Mouse (Mus musculus): Measurements from ENCODE around the gene Pwwp2b. TPM values are rescaled to one million over a fixed set of nuclear protein-coding genes. Genes with fewer than 3 reads are reported as not detected.

Pwwp2b gene
- polyA plus RNA-seq, 1 experiment from 2014 or later: 11.7 TPM

- 0 out of 2 replicates have a peak, but pooled peaks cover 4% of the 10 kb centered on the region for H3K4me1 ChIP-seq
- 75% methylated on average over 6 of the region's 6 CpGs for WGBS
- no peaks in the 10 kb centered on the region for H3K9me3 ChIP-seq
- H3K4me2 ChIP-seq (replicated peaks): no peak overlapping the region
- ATAC-seq (ENCODE audit: low FRiP score, low read depth): no peak
- H3K27me3 ChIP-seq: peaks cover 3% of the 10 kb centered on the region; the same call in 1 of the 2 replicates
- H3K27ac ChIP-seq: no peak overlapping the region
- H3K4me3 ChIP-seq: no peak overlapping the region
- H3K36me3 ChIP-seq: no peaks in the 10 kb centered on the region
- H3K9ac ChIP-seq: no peak overlapping the region
Observed at GRCm38 (mm10) chr7:139228447-139229171, 19.7 kb upstream of the Pwwp2b start.

- Histone ChIP-seq H3K9ac (no peak overlapping the region), H3K4me2 (replicated peaks) (no peak overlapping the region), H3K36me3 (no peaks in the 10 kb centered on the region), H3K4me3 (no peak overlapping the region), H3K9me3 (no peaks in the 10 kb centered on the region), H3K27me3 (peaks cover 3% of the 10 kb centered on the region; the same call in 1 of the 2 replicates), H3K27ac (no peak overlapping the region), H3K4me1 (peaks cover 15% of the 10 kb centered on the region)
- no peak for ATAC-seq (ENCODE audit: low FRiP score, low read depth)
- WGBS: 85% methylated on average over 5 of the region's 5 CpGs
Observed at GRCm38 (mm10) chr7:139229837-139230236, 18.4 kb upstream of the Pwwp2b start.

- H3K9ac ChIP-seq: no peak overlapping the region
- H3K4me2 ChIP-seq (replicated peaks): no peak overlapping the region
- H3K27ac ChIP-seq: no peak overlapping the region
- 69% methylated on average over 12 of the region's 12 CpGs for WGBS
- H3K36me3 ChIP-seq: no peaks in the 10 kb centered on the region
- ATAC-seq (ENCODE audit: low FRiP score, low read depth): no peak
- H3K27me3 ChIP-seq: peaks cover 3% of the 10 kb centered on the region; the same call in 1 of the 2 replicates
- H3K9me3 ChIP-seq: no peaks in the 10 kb centered on the region
- peaks cover 18% of the 10 kb centered on the region for H3K4me1 ChIP-seq
- H3K4me3 ChIP-seq: no peak overlapping the region
Observed at GRCm38 (mm10) chr7:139230241-139230640, 18.0 kb upstream of the Pwwp2b start.

DNA sequence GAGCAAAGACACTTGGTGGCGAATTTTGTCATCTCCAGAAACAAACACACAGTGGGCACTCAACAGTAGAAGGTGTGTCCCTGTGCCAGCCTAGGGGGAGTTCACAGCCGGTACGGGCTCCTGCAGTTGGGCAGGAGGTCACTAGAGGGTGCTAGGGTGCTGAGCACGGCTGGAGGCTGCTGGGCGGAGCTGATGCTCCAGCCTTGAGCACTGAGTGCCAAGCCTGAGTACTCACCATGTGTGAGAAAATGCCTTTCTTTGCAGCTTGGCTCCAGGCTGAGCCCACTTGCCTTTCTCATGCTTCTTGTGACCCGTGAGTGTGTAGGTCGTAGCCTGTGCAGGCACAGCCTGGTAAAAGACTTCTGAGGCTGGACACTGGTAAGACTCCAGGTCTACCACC is 14.6 kb upstream of the Pwwp2b start:
- Histone ChIP-seq H3K4me2 (replicated peaks) (no peak overlapping the region), H3K27ac (no peak overlapping the region)
- WGBS: 1% methylated on average over 7 of the region's 7 CpGs

DNA sequence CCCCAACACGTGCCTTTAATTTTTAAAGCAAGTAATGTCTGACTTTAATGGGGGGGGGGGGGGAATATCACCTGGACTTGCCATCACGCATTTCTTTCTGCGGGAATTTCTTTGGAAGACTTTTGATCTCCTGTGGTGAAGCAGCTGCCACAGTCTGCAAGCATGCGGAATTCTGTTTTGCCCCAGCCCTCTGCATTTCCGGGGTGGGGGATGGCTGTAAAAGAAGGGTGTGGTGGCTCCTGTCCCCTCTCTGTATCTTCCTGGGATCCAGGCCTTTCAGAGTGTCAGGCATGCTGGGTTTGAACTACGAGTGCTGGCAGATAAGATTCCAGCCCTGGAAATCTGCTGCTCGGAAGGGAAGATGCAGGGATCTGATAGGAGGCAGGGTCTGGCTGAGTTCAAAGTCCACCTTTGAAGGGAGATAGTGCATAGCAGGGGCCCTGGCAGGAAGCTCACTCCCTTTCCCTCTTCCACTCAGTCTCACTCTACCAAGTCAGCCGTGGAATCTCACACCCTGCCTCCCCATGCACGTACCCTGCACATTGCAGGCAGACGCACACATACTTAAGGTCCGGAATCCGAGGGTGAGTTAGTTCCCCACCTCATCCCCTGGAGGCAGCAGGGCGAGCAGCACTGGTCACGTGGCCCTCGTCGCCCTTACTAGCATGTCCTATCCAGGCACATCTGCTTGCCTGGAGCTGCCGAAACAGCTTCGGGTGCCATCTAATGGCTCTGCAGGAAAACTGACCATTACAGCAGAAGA is 13.7 kb upstream of the Pwwp2b start:
- H3K4me1 ChIP-seq: peaks cover 15% of the 10 kb centered on the region
- peaks cover 3% of the 10 kb centered on the region; the same call in 1 of the 2 replicates for H3K27me3 ChIP-seq
- 0 out of 2 replicates have a peak overlapping the region, but pooled peaks have one; percentile 26 for H3K9ac ChIP-seq
- WGBS: 12% methylated on average over 18 of the region's 18 CpGs
- H3K4me2 ChIP-seq (replicated peaks): peak overlapping the region; percentile 38
- H3K36me3 ChIP-seq: no peaks in the 10 kb centered on the region
- 0 out of 2 replicates have a peak, but pooled peaks have one; percentile 31 for ATAC-seq (ENCODE audit: low FRiP score, low read depth)
- no peak overlapping the region for H3K27ac ChIP-seq
- H3K9me3 ChIP-seq: no peaks in the 10 kb centered on the region
- no peak overlapping the region for H3K4me3 ChIP-seq

More for the DNA sequence above, 14.6 kb upstream of the Pwwp2b start:
- Histone ChIP-seq H3K9me3 (no peaks in the 10 kb centered on the region), H3K4me1 (peaks cover 15% of the 10 kb centered on the region), H3K9ac (no peak overlapping the region), H3K36me3 (no peaks in the 10 kb centered on the region), H3K4me3 (no peak overlapping the region), H3K27me3 (peaks cover 3% of the 10 kb centered on the region; the same call in 1 of the 2 replicates)
- ATAC-seq (ENCODE audit: low FRiP score, low read depth): peak; percentile 66; the same call in 1 of the 2 replicates

GRCm38 (mm10) chr7:139235651-139236358 is 12.5 kb upstream of the Pwwp2b start:
- Histone ChIP-seq H3K4me1 (peaks cover 15% of the 10 kb centered on the region), H3K9me3 (no peaks in the 10 kb centered on the region), H3K27me3 (peaks cover 3% of the 10 kb centered on the region; the same call in 1 of the 2 replicates), H3K4me3 (no peak overlapping the region), H3K4me2 (replicated peaks) (no peak overlapping the region), H3K27ac (no peak overlapping the region), H3K9ac (no peak overlapping the region), H3K36me3 (no peaks in the 10 kb centered on the region)
- 80% methylated on average over 12 of the region's 12 CpGs for WGBS
- no peak for ATAC-seq (ENCODE audit: low FRiP score, low read depth)

DNA sequence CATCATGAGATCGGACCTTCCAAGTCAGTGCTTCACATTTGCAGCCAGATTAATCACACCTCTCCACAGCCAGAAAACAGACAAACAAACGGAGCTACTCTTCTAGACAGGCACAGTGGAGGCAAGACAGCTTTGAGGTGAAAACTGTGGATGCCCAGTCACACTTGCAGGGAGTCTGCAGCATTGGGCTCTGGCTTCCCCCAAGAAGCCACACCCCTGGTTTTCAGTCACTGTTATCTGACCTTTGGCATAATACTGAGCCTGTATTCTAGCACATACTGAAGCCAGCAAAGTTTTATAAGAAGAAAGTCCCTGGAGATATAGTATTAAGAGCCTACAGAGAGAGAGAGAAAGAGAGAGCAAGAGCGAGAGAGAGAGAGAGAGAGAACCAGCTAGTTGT is 8.8 kb upstream of the Pwwp2b start:
- peaks cover 8% of the 10 kb centered on the region for H3K4me1 ChIP-seq
- H3K4me3 ChIP-seq: no peak overlapping the region
- H3K36me3 ChIP-seq: no peaks in the 10 kb centered on the region
- 70% methylated on average over 3 of the region's 3 CpGs for WGBS
- no peak for ATAC-seq (ENCODE audit: low FRiP score, low read depth)
- H3K9me3 ChIP-seq: no peaks in the 10 kb centered on the region
- H3K27me3 ChIP-seq: no peaks in the 10 kb centered on the region
- H3K4me2 ChIP-seq (replicated peaks): no peak overlapping the region
- H3K9ac ChIP-seq: no peak overlapping the region
- H3K27ac ChIP-seq: no peak overlapping the region

DNA sequence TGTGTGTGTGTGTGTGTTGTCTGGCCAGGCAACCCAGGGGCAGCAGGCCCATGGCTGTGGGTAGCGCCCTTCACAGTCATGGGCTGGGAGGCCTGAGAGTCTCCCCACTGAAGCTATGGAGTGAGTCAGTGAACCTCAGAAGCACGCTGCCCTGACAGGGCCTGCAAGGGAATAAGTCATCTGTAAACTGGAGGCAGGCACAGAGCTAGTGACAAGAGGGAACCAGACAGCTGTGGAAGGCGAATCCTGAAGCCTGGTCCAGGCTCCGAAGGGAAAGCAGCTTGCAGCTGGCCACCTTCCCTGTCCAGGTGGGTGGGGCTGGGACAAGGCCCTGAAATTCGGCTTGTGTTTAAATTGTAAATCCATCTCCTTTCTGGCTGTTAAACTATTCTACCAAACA is 2.2 kb upstream of the Pwwp2b start:
- WGBS: 58% methylated on average over 5 of the region's 5 CpGs
- no peak overlapping the region for H3K4me2 ChIP-seq (replicated peaks)
- no peak overlapping the region for H3K4me3 ChIP-seq
- ATAC-seq (ENCODE audit: low FRiP score, low read depth): no peak
- no peak overlapping the region for H3K9ac ChIP-seq
- peaks cover 44% of the 10 kb centered on the region for H3K4me1 ChIP-seq
- H3K27me3 ChIP-seq: peaks cover 19% of the 10 kb centered on the region
- H3K9me3 ChIP-seq: no peaks in the 10 kb centered on the region
- H3K36me3 ChIP-seq: no peaks in the 10 kb centered on the region
- H3K27ac ChIP-seq: no peak overlapping the region

- peak overlapping the region; percentile 95 for H3K4me2 ChIP-seq (replicated peaks)
- H3K36me3 ChIP-seq: no peaks in the 10 kb centered on the region
- peak; percentile 21 for ATAC-seq (ENCODE audit: low FRiP score, low read depth)
- H3K9me3 ChIP-seq: no peaks in the 10 kb centered on the region
- H3K4me3 ChIP-seq: peak overlapping the region; percentile 71
- H3K4me1 ChIP-seq: peaks cover 55% of the 10 kb centered on the region
- peaks cover 19% of the 10 kb centered on the region for H3K27me3 ChIP-seq
- peak overlapping the region; percentile 74; the same call in 1 of the 2 replicates for H3K27ac ChIP-seq
- peak overlapping the region; percentile 79 for H3K9ac ChIP-seq
- 2% methylated on average over 38 of the region's 38 CpGs for WGBS
Observed at GRCm38 (mm10) chr7:139246931-139247880, 1.1 kb upstream of the Pwwp2b start.

GRCm38 (mm10) chr7:139248615-139249405 is 528 bp downstream of the Pwwp2b start:
- H3K4me1 ChIP-seq: peaks cover 71% of the 10 kb centered on the region
- 0 out of 2 replicates have a peak, but pooled peaks have one; percentile 7 for ATAC-seq (ENCODE audit: low FRiP score, low read depth)
- peaks cover 19% of the 10 kb centered on the region for H3K27me3 ChIP-seq
- 1% methylated on average over 45 of the region's 45 CpGs for WGBS
- H3K4me3 ChIP-seq: peak overlapping the region; percentile 71
- no peaks in the 10 kb centered on the region for H3K36me3 ChIP-seq
- peak overlapping the region; percentile 79 for H3K9ac ChIP-seq
- no peaks in the 10 kb centered on the region for H3K9me3 ChIP-seq
- peak overlapping the region; percentile 74; the same call in 1 of the 2 replicates for H3K27ac ChIP-seq
- H3K4me2 ChIP-seq (replicated peaks): peak overlapping the region; percentile 95

Measured in limb, embryonic 13.5 days (tissue).